Mouse (Mus musculus): ENCODE measurements around the gene Prtn3.

Gene Prtn3

DNA sequence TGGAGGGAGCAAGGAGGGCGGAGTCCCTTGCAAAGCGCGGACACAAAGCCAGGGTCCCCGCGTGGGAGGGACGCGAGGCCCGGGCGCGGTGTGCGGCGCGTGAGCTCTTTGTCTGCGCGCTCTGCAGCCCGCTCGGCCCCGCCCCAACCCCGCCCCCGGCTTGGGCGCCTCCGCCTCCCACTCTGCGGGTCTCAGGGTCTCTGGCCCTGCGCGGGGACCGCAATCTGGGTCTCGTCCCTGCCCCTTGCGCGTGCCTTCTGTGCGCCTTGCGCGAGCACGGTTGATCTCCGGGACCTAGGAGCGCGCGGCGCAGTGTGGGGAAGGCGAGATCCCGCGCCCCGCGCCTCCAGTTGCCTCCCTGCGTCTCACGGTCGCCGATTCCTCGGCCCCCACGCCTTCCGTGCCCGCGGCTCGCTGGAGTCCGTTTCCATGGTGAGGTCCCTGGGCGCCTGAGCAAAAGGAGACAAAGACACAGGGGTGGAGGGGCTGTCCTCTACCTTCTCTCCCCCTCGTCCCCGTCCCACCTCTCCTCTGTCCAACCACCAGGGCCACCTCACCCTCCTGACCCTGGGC is at the start of gene Prtn3, which contains the start of gene Plppr3:
Prtn3 (plus strand) TSS at position 187 of the 573 bp plus-strand sequence.
Plppr3 (minus strand) TSS at position 345 of the 573 bp plus-strand sequence.
- DNase-seq (ENCODE audit: low read depth): peak; percentile 39

DNA sequence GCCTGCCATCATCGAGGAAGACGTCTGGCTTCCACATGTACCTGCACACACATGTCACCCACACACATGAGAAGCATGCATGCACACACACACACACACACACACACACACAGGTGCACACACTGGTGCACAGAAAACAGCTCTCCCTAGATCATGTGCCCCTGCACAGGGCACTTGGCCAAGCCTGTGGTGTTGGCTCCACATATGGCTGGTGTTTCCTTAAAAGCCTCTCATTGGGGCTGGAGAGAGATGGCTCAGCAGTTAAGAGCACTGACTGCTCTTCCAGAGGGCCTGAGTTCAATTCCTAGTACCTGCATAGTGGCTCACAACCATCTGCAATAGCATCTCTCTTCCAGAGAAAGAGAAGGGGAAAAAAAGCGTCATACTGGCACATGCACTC is 42.7 kb upstream of the Prtn3 start:
- DNase-seq (ENCODE audit: low read depth): peak; percentile 80

DNA sequence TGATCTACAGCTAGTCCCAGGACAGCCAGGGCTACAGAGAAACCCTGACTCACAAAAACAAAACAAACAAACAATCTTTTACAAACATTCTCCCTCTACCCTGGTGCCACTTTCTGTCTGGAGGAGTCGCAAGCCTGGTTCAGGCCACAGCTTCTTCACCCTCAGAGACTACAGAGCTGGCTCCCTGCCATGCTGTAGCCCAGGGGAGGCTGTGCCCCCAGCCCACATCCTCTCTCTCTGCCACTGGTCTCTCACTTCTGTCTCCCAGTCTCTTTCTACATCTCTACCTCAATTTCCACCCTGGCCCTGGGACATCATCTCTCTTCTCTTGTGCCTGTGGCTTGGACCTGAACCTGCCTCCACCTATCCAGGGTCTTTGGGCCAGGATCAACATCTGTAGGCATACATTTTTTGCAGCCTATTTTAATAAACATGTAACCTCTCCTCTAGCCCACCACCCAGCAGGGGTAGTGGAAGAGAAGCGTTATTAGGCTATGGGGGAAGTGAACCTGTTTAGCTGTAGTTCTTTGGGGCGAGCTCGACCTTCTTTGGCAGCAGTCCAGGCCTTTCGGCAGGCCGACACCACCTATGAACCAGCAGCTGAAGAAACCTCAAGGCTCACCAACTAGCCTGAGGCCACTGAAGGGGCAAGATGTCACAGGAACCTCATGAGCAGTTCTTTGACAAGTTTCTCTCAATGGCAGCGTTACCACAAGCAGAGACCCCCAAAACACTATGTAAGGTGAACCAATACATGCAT is 42.1 kb upstream of the Prtn3 start:
- DNase-seq (ENCODE audit: low read depth): no peak

DNA sequence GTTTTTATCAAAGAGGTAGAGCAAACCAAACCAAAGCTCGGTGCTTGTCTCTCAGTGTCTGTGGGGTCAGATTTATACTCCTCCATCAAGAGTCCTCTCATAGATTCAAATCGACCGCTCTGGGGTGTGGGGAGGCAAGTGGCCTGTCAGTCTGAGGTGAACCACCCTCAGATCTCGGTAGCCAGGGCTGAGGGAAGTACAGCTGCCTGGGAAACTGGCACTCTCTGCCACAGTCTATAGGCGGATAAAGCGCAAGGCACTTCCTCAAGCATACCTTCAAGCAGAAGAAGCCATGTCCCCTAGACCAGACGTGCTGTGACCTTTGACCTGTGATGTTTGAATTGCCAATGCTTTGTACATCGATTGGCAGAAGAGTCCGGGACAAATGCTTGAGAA is 41.5 kb upstream of the Prtn3 start:
- DNase-seq (ENCODE audit: low read depth): no peak

DNA sequence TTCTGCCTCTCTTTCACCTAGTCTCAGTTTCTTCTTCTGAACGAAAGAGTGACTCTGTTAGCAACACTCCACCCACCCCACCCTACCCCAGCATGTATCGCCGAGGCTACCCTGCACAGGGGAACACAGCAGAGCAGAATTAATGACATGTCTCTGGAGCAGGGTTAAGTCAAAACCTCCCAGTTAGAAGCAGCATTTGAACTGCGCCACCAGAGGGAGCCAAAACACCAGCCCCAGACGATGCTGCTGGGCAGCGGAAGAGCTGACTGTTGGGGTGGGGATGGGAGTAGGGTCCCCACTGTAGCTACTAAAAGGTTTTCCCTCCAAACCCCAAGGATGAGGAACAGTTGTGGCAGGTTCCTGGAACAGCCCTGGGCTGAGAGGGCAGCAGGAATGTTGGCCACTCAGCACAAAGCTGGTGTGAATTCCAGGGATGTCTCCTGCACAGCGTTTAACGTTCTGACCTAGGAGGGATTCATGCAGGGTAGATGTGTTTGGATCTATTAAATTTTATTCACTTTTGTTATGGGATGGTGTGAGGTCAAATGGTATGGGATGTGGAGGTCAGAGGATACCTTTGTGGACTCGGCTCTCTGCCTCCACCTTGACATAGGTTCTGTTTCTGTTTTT is 39.4 kb upstream of the Prtn3 start:
- peak; percentile 89 for DNase-seq (ENCODE audit: low read depth)

DNA sequence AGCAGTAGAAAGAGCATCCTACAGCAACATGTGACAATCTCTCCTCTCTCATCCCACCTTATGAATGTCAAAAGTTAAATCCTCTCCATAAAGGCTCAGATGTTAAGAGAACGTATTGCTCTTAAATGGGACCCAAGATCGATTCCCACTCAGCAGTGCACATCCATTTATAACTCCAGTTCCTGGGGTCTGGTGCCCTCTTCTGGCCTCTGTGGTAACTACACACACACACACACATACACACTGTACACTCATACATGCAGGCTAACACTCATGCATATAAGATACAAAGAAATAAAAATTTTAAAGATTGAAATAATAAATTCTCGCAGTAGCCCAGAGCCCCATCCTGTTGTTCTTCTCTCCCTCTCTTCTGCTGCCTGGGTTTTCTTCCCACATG is 37.4 kb upstream of the Prtn3 start:
- DNase-seq (ENCODE audit: low read depth): no peak

DNA sequence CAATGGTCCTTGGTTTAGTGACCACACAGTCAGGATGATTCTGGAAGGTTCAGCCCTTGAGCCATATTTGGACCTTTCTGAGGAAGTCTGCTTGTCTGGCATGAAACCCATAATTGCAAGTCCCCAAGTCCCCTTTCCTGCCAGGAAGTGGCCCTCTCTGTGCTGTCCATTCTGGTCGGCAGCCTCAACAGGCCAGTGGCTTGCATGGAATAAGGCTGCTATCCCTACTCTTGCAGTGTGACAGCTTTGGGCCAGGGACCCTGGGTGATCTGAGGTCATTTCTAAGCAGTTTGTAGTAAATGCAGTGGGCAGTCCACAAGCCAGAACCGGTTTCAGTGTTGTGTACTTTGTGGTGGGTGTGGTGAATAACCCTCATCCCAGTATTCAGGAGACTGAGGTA is 36.1 kb upstream of the Prtn3 start:
- no peak for DNase-seq (ENCODE audit: low read depth)

DNA sequence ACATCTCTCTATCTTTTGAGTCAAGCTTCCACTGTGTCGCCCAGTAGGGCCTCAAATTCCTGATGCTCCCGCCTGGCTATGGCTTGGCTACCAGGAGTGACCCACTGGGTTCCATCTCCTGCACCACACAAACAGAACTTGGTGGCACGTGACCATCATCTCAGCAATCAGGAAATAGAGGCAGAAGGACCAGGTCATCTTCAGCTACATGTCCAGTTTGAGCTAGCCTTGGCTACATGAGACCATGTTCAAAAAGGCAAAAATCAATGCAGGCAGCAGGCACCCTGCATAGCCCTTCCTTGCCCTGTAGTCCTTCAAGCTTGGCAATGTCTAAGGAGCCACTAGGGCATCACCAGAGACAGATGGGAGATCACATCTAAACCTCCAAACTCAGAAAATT is 34.2 kb upstream of the Prtn3 start:
- no peak for DNase-seq (ENCODE audit: low read depth)

DNA sequence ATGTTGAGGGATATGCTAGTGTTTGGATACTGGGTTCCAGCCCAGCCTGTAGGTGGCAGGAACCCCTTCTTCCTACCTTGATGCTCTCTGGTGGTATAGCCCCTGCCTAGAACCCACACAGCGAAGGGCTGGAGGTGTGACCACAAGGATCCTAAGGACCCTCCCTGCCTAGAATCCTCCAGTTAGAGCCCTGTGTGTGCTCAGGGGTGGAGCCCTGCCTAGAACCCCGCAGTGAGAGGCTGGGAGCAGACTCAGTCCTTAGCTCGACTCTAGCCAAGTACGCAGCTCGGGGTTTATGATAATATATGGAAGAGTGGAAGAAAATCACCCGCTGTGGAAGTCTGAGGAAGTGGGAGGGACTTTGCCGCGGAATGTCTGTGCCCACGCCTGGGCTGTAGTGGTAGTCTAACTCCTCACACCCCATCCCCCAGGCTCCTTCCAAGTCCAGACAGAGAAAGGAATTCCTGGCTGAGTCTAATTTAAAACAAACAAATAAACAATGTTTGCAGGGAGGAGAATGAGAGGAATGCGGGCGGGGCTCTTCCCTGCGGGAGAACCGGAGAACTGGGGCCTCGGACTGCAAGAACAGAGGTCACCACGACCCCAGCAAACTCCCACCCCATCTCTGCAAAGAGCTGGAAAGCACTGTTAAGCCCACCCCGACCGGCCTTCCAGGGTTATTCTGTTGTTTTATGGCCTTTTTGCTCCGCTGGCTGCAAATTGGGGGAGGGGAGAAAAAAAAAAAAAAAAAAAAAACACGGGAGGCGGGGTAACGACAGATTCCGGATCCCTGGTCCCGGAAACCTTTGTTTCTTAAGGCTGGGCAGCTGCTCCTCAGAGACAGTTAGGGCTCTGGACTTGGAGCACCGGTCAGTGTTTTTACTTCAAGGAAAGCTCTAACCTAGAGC is 33.4 kb upstream of the Prtn3 start:
- DNase-seq (ENCODE audit: low read depth): peak; percentile 89

DNA sequence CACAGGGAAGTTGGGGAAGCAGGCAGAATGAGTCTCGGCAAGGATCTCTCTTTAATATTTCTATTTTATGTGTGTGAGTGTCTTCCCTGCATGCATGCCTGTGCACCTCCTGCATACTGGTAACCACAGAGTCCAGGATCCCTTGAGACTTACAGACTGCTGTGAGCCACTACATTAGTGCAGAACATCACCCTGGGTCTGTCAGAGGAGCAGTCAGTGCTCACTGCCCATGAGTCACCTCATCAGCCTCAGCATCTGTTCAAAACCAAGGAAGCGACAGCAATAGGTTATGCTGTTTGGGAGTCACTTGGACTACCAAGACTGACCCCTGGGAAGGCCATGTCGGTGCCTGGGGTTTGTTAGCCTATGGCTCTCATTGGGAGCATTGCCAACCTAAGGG is 32.0 kb upstream of the Prtn3 start:
- peak; percentile 59 for DNase-seq (ENCODE audit: low read depth)

DNA sequence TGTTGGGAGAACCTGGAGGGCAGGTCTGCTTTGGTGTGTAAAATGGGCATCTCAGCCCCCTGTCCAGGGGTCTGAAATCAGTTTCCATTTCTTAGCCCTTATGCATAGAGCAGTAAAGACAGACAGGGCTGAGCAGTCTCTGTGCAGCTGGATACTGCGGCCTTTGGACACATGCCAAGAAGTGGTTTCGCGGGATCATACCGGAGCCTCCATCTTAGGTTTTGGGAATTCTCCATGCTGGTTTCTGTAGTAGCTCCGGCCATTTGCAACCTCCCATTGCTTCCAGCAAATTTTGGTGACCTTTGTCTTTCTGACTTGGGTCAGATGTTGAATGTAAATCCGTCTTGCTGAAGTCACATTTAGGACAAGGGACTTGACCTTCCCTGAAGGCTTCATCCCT is 30.8 kb upstream of the Prtn3 start:
- peak; percentile 53 for DNase-seq (ENCODE audit: low read depth)

DNA sequence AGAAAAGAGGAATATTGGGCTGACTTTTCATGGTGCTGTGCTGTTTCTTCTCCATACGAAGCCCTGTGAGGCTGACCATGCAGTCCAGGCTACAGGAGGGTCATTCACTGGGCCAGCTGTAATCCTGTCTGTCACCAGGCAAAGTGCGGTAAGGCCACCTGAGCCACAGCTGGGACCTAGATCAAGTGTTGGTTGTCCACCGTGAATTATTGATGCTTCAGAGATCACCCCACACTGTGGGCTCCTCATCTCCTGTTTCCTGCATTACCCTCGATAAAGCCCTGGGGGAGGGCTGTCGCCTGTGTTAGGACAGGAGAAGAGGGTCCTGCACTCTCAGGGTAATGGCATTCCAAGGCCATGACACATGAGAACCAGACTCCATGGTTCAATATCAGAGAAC is 27.7 kb upstream of the Prtn3 start:
- no peak for DNase-seq (ENCODE audit: low read depth)

DNA sequence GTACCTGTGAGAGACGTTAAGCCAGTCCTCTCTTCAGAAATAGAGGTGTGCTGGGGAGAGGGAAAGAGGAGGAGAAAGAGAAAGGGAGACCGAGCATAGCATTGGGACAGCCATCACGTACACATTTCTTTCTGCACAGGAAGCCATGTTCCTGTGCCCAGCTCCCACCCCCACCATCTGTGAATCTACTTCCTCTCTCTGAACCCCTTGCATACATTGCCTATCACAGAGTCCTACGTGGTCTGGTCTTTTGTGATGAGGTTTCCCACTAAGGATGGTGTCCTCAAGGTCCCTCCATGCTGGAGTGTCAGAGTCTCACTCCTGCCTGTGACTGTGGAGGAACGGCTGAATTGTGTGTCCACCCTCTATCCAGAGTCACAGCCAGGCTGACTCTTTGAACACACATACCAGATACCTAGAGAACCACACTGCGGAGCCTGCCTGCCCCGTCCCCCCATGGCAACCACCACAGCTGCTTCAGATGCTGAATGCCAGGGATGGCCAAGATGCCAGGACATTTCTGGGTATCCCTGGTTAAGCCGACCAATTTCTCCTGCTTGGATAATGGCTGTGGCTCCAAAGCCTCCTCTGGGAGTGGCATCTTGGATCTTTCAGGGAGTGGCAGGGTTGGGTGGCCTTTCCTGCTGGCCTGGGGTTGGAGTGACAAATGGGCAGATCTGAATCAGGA is 24.2 kb upstream of the Prtn3 start:
- no peak for DNase-seq (ENCODE audit: low read depth)

DNA sequence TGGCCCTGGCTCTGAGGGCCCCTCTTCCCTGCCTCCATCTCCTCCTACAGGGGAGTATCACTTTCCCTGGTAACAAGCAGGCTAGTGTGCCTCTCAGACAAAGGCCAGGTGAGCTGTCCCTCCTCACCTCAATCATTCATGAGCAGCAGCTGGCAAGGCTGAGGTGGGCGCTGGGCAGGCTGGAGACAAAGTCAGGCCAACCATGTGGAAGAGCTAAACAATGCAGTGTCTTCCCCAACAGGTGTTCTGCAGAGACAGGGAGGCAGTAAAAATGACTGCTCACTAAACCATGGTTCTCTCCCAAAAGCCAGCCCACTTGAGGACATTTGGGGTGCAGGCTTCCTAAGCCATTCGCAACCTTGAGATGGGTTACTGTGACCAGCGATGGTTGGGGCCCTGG is 22.6 kb upstream of the Prtn3 start:
- DNase-seq (ENCODE audit: low read depth): no peak

DNA sequence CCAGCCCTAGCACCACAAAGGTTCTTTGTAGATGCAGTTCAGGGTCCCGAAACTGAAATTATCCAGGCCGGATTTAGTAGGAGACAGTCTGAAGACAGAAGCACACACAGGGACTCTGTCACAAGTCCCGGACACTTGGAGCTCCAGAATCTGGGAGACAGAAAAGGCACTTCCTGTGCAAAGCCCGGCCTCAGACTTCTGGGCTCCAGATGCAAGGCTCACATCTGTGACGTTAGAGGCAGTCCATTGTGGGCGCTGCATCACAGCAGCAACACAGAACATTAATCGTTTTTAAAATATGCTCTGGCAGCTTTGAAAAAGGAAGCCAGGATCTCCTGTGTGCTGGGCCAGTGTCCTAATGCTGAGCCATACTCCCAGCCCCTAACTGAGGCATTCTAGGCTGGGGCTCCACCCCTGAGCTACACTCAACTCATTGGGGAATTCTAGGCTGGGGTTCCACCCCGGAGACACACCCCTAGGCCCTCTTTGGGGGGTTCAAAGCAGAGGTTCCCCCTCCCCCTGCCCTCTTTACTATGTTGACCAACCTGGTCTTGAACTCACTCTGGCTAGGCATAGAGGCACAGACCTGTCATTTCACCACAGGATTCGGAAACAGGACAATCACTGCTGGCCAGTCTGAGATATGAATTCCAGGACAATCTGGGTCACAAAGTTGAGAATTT is 22.0 kb upstream of the Prtn3 start:
- DNase-seq (ENCODE audit: low read depth): peak; percentile 88

DNA sequence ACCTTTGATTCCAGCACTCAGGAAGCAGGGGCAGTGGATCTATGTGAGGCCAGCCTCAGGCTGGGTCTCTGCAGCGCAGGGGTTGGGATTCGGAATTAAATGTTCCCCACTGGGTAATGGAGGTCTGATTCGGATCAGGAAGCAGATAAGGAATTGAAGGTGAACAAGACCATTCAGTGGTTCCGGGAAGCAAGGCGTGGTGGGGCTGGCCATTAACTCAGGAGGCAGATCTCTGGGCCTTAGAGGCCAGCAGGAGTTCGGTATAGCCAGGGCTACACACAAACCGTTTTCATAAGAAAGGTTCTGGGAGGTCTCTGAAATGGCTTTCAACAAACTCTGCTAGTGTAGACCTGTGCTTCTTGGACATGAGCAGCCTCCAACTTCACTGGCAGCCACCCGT is 21.4 kb upstream of the Prtn3 start:
- DNase-seq (ENCODE audit: low read depth): no peak

DNA sequence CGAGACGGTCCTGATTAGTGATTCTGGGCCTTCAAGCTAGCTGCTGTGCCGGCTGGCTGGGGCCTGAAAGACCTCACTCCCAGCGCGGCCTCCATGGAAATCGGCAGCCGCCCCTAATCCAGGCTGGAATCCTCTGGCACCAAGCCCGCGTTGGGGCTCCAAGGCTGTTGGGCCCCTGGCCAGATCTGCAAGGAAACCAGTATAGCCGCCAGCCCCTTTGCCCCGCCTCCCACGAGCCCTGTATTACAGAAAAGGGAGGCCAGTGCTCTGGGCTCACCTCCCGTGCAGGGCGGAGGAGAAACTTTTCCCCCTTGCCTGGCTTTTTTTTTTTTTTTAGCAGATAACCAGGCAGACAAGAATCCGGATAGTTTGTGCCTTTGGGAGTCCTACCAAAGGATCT is 20.9 kb upstream of the Prtn3 start:
- peak; percentile 100 for DNase-seq (ENCODE audit: low read depth)

DNA sequence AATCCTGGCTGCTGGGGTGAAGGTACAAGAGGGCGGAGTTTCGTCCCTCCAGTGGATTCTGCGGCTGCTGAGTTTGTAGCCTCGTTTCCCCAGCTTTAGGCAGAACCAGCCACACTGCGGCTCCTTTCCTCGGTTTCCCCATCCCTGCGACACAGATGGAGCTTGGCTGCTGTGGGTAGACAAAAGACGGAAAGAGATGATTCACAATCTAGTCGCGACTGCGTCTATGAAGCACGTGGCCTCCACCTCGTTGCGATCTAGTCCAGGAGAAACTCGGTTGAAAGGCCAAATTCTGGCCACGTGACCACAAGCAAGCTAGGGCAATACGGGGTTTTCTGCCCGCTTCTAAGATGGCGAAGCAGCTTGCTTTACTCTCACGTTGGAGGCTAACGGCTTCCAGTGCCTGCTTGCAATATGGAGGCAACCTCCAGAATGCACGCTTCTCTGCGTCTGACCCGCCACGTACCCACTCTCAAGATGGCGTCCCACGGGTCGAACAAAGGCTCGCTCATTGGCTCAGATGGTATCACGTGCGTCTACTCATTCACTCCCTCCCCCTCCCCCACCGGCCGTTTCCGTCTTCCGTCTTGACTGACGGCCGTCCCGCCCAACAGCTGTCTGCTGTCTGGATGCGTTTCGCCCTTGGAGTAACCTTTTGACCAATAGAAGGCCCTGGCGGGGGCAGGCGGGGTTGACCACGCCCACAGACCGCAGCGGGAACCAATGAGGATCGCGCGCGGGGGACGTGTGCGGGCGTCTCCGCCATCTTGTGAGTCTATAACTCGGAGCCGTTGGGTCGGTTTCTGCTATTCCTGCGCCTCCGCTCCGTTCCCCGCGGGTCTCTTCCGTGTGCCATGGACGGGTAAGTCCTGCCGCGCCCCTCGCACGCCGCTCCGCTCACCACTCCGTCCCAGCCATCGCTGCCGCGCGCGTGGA is 20.1 kb upstream of the Prtn3 start, which contains the start of gene Ptbp1:
Ptbp1 (plus strand) TSS at position 568 of the 936 bp plus-strand sequence.
- peak; percentile 100 for DNase-seq (ENCODE audit: low read depth)

DNA sequence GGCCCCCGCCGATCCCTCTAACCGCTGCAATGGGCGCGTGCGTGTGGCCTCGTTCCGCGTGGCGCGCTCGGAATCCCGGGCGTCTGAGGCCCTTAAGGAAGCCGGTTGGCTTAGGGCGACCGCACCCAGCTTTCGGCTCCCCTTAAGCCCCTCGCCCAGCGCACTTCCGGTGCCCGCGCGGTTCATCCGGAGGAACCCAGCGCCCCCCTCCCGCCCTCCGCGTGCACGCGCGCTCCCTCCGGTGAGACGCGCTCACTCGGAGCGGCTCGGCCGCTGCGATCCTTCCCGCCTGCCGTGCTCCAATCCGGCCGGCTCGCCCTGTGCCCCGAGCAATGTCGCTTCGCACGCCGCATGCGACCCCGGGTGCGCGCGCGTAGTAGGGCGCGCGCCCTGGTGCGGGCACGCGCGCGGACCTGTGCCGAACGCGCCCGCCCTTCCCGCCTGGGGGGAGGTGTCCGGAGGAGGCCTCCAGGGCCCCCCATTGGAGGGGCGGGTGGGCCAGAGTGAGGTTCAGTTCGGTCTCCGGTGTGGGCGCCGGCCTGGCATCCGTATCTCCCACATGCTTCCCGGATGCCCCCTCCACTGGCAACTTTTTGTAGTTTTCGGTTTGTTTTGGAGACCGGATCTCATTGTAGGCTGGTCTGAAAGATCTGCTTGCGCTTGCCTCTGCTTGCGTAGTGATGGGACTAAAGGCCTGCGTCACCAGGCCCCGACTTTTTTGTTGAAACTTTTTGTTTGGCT is 19.3 kb upstream of the Prtn3 start:
- DNase-seq (ENCODE audit: low read depth): peak; percentile 82

All from NIH3T3 (cell line).